Mouse (Mus musculus): Measurements from ENCODE around the gene Adgrv1.

Adgrv1 gene

GRCm38 (mm10) chr13:81610349-81610748, 22.6 kb downstream of the Adgrv1 start:
- DNase-seq, result no peak

- DNase-seq, result no peak
Observed at GRCm38 (mm10) chr13:81606991-81607390, 26.0 kb downstream of the Adgrv1 start.

- DNase-seq, result no peak
Observed at GRCm38 (mm10) chr13:81596910-81597607, 35.9 kb downstream of the Adgrv1 start.

GRCm38 (mm10) chr13:81578692-81579091, 54.3 kb downstream of the Adgrv1 start:
- peak; percentile 44 for DNase-seq

- peak; percentile 89 for DNase-seq
Observed at GRCm38 (mm10) chr13:81570241-81570821, 62.6 kb downstream of the Adgrv1 start.

GRCm38 (mm10) chr13:81550024-81550423, 82.9 kb downstream of the Adgrv1 start:
- DNase-seq, result no peak

GRCm38 (mm10) chr13:81534916-81535315, 98.0 kb downstream of the Adgrv1 start:
- DNase-seq, result no peak

- DNase-seq, result no peak
Observed at GRCm38 (mm10) chr13:81526687-81527086, 106.3 kb downstream of the Adgrv1 start.

- no peak for DNase-seq
Observed at GRCm38 (mm10) chr13:81510142-81510541, 122.8 kb downstream of the Adgrv1 start.

- DNase-seq, result no peak
Observed at GRCm38 (mm10) chr13:81497035-81497434, 135.9 kb downstream of the Adgrv1 start.

GRCm38 (mm10) chr13:81491971-81492370, 141.0 kb downstream of the Adgrv1 start:
- DNase-seq, result no peak

GRCm38 (mm10) chr13:81486980-81487379, 146.0 kb downstream of the Adgrv1 start:
- DNase-seq, result no peak

GRCm38 (mm10) chr13:81473750-81474149, 159.2 kb downstream of the Adgrv1 start:
- no peak for DNase-seq

GRCm38 (mm10) chr13:81466661-81467060, 166.3 kb downstream of the Adgrv1 start:
- no peak for DNase-seq

GRCm38 (mm10) chr13:81465794-81466193, 167.2 kb downstream of the Adgrv1 start:
- DNase-seq, result no peak

GRCm38 (mm10) chr13:81449630-81450029, 183.3 kb downstream of the Adgrv1 start:
- DNase-seq, result no peak

GRCm38 (mm10) chr13:81449198-81449597, 183.8 kb downstream of the Adgrv1 start:
- no peak for DNase-seq

- no peak for DNase-seq
Observed at GRCm38 (mm10) chr13:81441412-81441811, 191.5 kb downstream of the Adgrv1 start.

- DNase-seq, result peak; percentile 88
Observed at GRCm38 (mm10) chr13:81439390-81440025, 193.4 kb downstream of the Adgrv1 start.

GRCm38 (mm10) chr13:81437088-81437487, 195.9 kb downstream of the Adgrv1 start:
- DNase-seq, result no peak

- peak; percentile 75 for DNase-seq
Observed at GRCm38 (mm10) chr13:81426896-81427755, 205.8 kb downstream of the Adgrv1 start.

GRCm38 (mm10) chr13:81425111-81425510, 207.8 kb downstream of the Adgrv1 start:
- no peak for DNase-seq

GRCm38 (mm10) chr13:81424002-81424401, 209.0 kb downstream of the Adgrv1 start:
- DNase-seq, result no peak
